Mouse (Mus musculus): ENCODE measurements around the gene St3gal5.
A peak's percentile ranks its signal among the peaks of the same experiment; 100 is the strongest.

Gene St3gal5

GRCm38 (mm10) chr6:72164321-72165275 is 67.2 kb downstream of the St3gal5 start:
- DNase-seq (ENCODE audit: low read depth) = peak; percentile 92

- DNase-seq (ENCODE audit: low read depth) = no peak
Observed at GRCm38 (mm10) chr6:72165907-72166306, 68.5 kb downstream of the St3gal5 start.

- DNase-seq (ENCODE audit: low read depth) = no peak
Observed at GRCm38 (mm10) chr6:72171391-72171790, 74.0 kb downstream of the St3gal5 start.

- DNase-seq (ENCODE audit: low read depth) = no peak
Observed at GRCm38 (mm10) chr6:72173350-72173749, 76.0 kb downstream of the St3gal5 start.

GRCm38 (mm10) chr6:72175419-72175818 is 78.0 kb downstream of the St3gal5 start:
- no peak for DNase-seq (ENCODE audit: low read depth)

- DNase-seq (ENCODE audit: low read depth) = no peak
Observed at GRCm38 (mm10) chr6:72176004-72176403, 78.6 kb downstream of the St3gal5 start.

- DNase-seq (ENCODE audit: low read depth) = no peak
Observed at GRCm38 (mm10) chr6:72177417-72177816, 80.0 kb downstream of the St3gal5 start.

- no peak for DNase-seq (ENCODE audit: low read depth)
Observed at GRCm38 (mm10) chr6:72179006-72179405, 81.6 kb downstream of the St3gal5 start.

GRCm38 (mm10) chr6:72179562-72180502 is 82.4 kb downstream of the St3gal5 start:
- DNase-seq (ENCODE audit: low read depth) = no peak

- no peak for DNase-seq (ENCODE audit: low read depth)
Observed at GRCm38 (mm10) chr6:72184576-72184975, 87.2 kb downstream of the St3gal5 start.

- DNase-seq (ENCODE audit: low read depth) = peak; percentile 78
Observed at GRCm38 (mm10) chr6:72185893-72186490, 88.6 kb downstream of the St3gal5 start.

GRCm38 (mm10) chr6:72186809-72187208 is 89.4 kb downstream of the St3gal5 start:
- no peak for DNase-seq (ENCODE audit: low read depth)

GRCm38 (mm10) chr6:72189061-72189863 is 91.9 kb downstream of the St3gal5 start:
- DNase-seq (ENCODE audit: low read depth) = peak; percentile 9

GRCm38 (mm10) chr6:72190120-72190519 is 92.7 kb downstream of the St3gal5 start:
- peak; percentile 52 for DNase-seq (ENCODE audit: low read depth)

- peak; percentile 36 for DNase-seq (ENCODE audit: low read depth)
Observed at GRCm38 (mm10) chr6:72190577-72190976, 93.2 kb downstream of the St3gal5 start.

- no peak for DNase-seq (ENCODE audit: low read depth)
Observed at GRCm38 (mm10) chr6:72196660-72197059, 99.3 kb downstream of the St3gal5 start.

- no peak for DNase-seq (ENCODE audit: low read depth)
Observed at GRCm38 (mm10) chr6:72197515-72197914, 100.1 kb downstream of the St3gal5 start.

- DNase-seq (ENCODE audit: low read depth) = no peak
Observed at GRCm38 (mm10) chr6:72200595-72201256, 103.3 kb downstream of the St3gal5 start.

- DNase-seq (ENCODE audit: low read depth) = no peak
Observed at GRCm38 (mm10) chr6:72202732-72203131, 105.3 kb downstream of the St3gal5 start.

- no peak for DNase-seq (ENCODE audit: low read depth)
Observed at GRCm38 (mm10) chr6:72203279-72203678, 105.9 kb downstream of the St3gal5 start.

All from induced T-regulatory cell, adult 2 months (primary cell).